Mouse (Mus musculus) embryonic facial prominence, embryonic 12.5 days (tissue): ENCODE results near the gene Tti1. TPM values are rescaled to one million over a fixed set of nuclear protein-coding genes. Genes with fewer than 3 reads are reported as not detected.

Experiments
- ATAC-seq: fragments of 200-750 bp; cut with Nextera tagmentation; 2 replicates; pipeline ENCODE4 v1.8.0; 2017; ENCODE audit not compliant: insufficient number of reproducible peaks, insufficient read depth, low FRiP score, low TSS enrichment
- H3K27ac ChIP-seq: fragments of 300-500 bp; sonication (generic); 2 replicates; pipeline ENCODE4 v1.5.1; 2016; ENCODE audit warnings: mild to moderate bottlenecking
- H3K27me3 ChIP-seq: fragments of 300-500 bp; sonication (generic); 2 replicates; pipeline ENCODE4 v1.6.1; 2016; ENCODE audit warnings: mild to moderate bottlenecking, moderate library complexity
- H3K36me3 ChIP-seq: fragments of 300-500 bp; sonication (generic); 2 replicates; pipeline ENCODE4 v1.6.1; 2016; ENCODE audit warnings: mild to moderate bottlenecking
- H3K4me1 ChIP-seq: fragments of 300-500 bp; sonication (generic); 2 replicates; pipeline ENCODE4 v1.6.1; 2016
- H3K4me2 ChIP-seq: fragments of 300-500 bp; sonication (generic); replicated peaks from 2 replicates; pipeline ENCODE4 v1.6.1; 2016; ENCODE audit warnings: mild to moderate bottlenecking, moderate library complexity
- H3K4me3 ChIP-seq: fragments of 300-500 bp; sonication (generic); 2 replicates; pipeline ENCODE4 v1.5.1; 2016; ENCODE audit warnings: mild to moderate bottlenecking
- H3K9ac ChIP-seq: fragments of 300-500 bp; sonication (generic); 2 replicates; pipeline ENCODE4 v1.6.1; 2016; ENCODE audit warnings: mild to moderate bottlenecking, moderate library complexity
- H3K9me3 ChIP-seq: fragments of 300-500 bp; sonication (generic); 2 replicates; pipeline ENCODE4 v1.6.1; 2016; ENCODE audit warnings: mild to moderate bottlenecking, moderate library complexity
- WGBS: fragments of 180-500 bp; shearing (Covaris S2); methylation state at CpG from one replicate; pipeline ENCODE4 v1.1.7; 2016; 5-methylcytosine and 5-hydroxymethylcytosine counted together
- polyA plus RNA-seq: library from polyadenylated mRNA; unstranded; fragments of >200 nt; fragmentation: Nextera tagmentation; extraction: Ambion mirVana; gene quantifications from 2 replicates; pipeline ENCODE4 v1.2.1, GENCODE M21; 2016

The Tti1 gene
- polyA plus RNA-seq = 29.6 and 30.8 TPM in 2 replicates

GRCm38 (mm10) chr2:158028354-158028863, at the start of gene Tti1, which contains the start of gene Rprd1b:
TSS of gene Tti1 (minus strand) at chr2:158028433.
TSS of gene Rprd1b (plus strand) at chr2:158028497.
- Histone ChIP-seq H3K36me3 (no peaks in the 10 kb centered on the region), H3K9ac (peak within 1 kb of the TSS; percentile 90), H3K4me2 (peak within 1 kb of the TSS; percentile 63), H3K4me1 (peaks cover 27% of the 10 kb centered on the region), H3K4me3 (peak within 1 kb of the TSS; percentile 96), H3K27me3 (no peaks in the 10 kb centered on the region), H3K9me3 (no peaks in the 10 kb centered on the region), H3K27ac (peak within 1 kb of the TSS; percentile 96)
- WGBS = under 1% methylated on average over 49 of the region's 52 CpGs
- peak; percentile 91 for ATAC-seq

GRCm38 (mm10) chr2:158077981-158078380, 49.7 kb upstream of the Tti1 start:
- no peak overlapping the region for H3K9ac ChIP-seq
- no peak overlapping the region for H3K4me3 ChIP-seq
- no peak overlapping the region for H3K4me2 ChIP-seq
- no peaks in the 10 kb centered on the region for H3K9me3 ChIP-seq
- H3K27me3 ChIP-seq = no peaks in the 10 kb centered on the region
- 89% methylated on average over 2 of the region's 2 CpGs for WGBS
- no peak for ATAC-seq
- H3K36me3 ChIP-seq = peaks cover 40% of the 10 kb centered on the region
- no peaks in the 10 kb centered on the region for H3K4me1 ChIP-seq
- no peak overlapping the region for H3K27ac ChIP-seq

GRCm38 (mm10) chr2:158076690-158077089, 48.5 kb upstream of the Tti1 start:
- WGBS = 89% methylated on average over 6 of the region's 6 CpGs
- Histone ChIP-seq H3K4me3 (no peak overlapping the region), H3K36me3 (peaks cover 52% of the 10 kb centered on the region), H3K27ac (no peak overlapping the region), H3K9me3 (no peaks in the 10 kb centered on the region), H3K4me2 (no peak overlapping the region), H3K4me1 (no peaks in the 10 kb centered on the region), H3K27me3 (no peaks in the 10 kb centered on the region), H3K9ac (no peak overlapping the region)
- ATAC-seq = no peak

GRCm38 (mm10) chr2:158074835-158075234, 46.6 kb upstream of the Tti1 start:
- no peaks in the 10 kb centered on the region for H3K9me3 ChIP-seq
- no peak overlapping the region for H3K4me3 ChIP-seq
- 90% methylated on average over 5 of the region's 5 CpGs for WGBS
- no peaks in the 10 kb centered on the region for H3K4me1 ChIP-seq
- H3K27me3 ChIP-seq = no peaks in the 10 kb centered on the region
- no peak overlapping the region for H3K9ac ChIP-seq
- ATAC-seq = no peak
- no peak overlapping the region for H3K27ac ChIP-seq
- peaks cover 69% of the 10 kb centered on the region for H3K36me3 ChIP-seq
- no peak overlapping the region for H3K4me2 ChIP-seq

- Histone ChIP-seq H3K36me3 (peaks cover 73% of the 10 kb centered on the region), H3K27ac (no peak overlapping the region), H3K4me3 (no peak overlapping the region), H3K9me3 (no peaks in the 10 kb centered on the region), H3K27me3 (no peaks in the 10 kb centered on the region), H3K9ac (no peak overlapping the region), H3K4me1 (no peaks in the 10 kb centered on the region), H3K4me2 (no peak overlapping the region)
- WGBS = 86% methylated on average over 5 of the region's 5 CpGs
- ATAC-seq = no peak
These were observed 43.4 kb upstream of the Tti1 start for GRCm38 (mm10) chr2:158071633-158071995.

- 79% methylated on average over 3 of the region's 3 CpGs for WGBS
- H3K36me3 ChIP-seq = peaks cover 69% of the 10 kb centered on the region
- no peak for ATAC-seq
These were observed 42.8 kb upstream of the Tti1 start for GRCm38 (mm10) chr2:158070885-158071632.

GRCm38 (mm10) chr2:158068444-158068971, 40.3 kb upstream of the Tti1 start:
- peaks cover 56% of the 10 kb centered on the region for H3K36me3 ChIP-seq
- H3K27ac ChIP-seq = no peak overlapping the region

More at GRCm38 (mm10) chr2:158070885-158071632, 42.8 kb upstream of the Tti1 start:
- Histone ChIP-seq H3K9me3 (no peaks in the 10 kb centered on the region), H3K4me3 (no peak overlapping the region), H3K27me3 (no peaks in the 10 kb centered on the region), H3K27ac (no peak overlapping the region), H3K4me2 (no peak overlapping the region), H3K4me1 (no peaks in the 10 kb centered on the region), H3K9ac (no peak overlapping the region)

GRCm38 (mm10) chr2:158067260-158067824, 39.1 kb upstream of the Tti1 start:
- Histone ChIP-seq H3K9me3 (no peaks in the 10 kb centered on the region), H3K9ac (no peak overlapping the region), H3K27me3 (no peaks in the 10 kb centered on the region), H3K36me3 (peaks cover 50% of the 10 kb centered on the region), H3K4me1 (no peaks in the 10 kb centered on the region), H3K4me2 (no peak overlapping the region), H3K4me3 (no peak overlapping the region), H3K27ac (no peak overlapping the region)
- 95% methylated on average over 5 of the region's 5 CpGs for WGBS
- ATAC-seq = no peak

More at GRCm38 (mm10) chr2:158068444-158068971, 40.3 kb upstream of the Tti1 start:
- no peak overlapping the region for H3K9ac ChIP-seq
- H3K27me3 ChIP-seq = no peaks in the 10 kb centered on the region
- H3K4me2 ChIP-seq = no peak overlapping the region
- H3K9me3 ChIP-seq = no peaks in the 10 kb centered on the region
- H3K4me3 ChIP-seq = no peak overlapping the region
- H3K4me1 ChIP-seq = no peaks in the 10 kb centered on the region
- ATAC-seq = no peak

GRCm38 (mm10) chr2:158066456-158066855, 38.2 kb upstream of the Tti1 start:
- Histone ChIP-seq H3K36me3 (peaks cover 49% of the 10 kb centered on the region), H3K9me3 (no peaks in the 10 kb centered on the region), H3K27me3 (no peaks in the 10 kb centered on the region), H3K9ac (no peak overlapping the region), H3K4me1 (no peaks in the 10 kb centered on the region), H3K27ac (peak overlapping the region; percentile 23; the same call in 1 of the 2 replicates), H3K4me3 (no peak overlapping the region), H3K4me2 (no peak overlapping the region)
- ATAC-seq = no peak

GRCm38 (mm10) chr2:158065064-158065463, 36.8 kb upstream of the Tti1 start:
- ATAC-seq = no peak
- H3K27me3 ChIP-seq = no peaks in the 10 kb centered on the region
- H3K4me3 ChIP-seq = no peak overlapping the region
- no peaks in the 10 kb centered on the region for H3K9me3 ChIP-seq
- no peak overlapping the region for H3K9ac ChIP-seq
- H3K4me1 ChIP-seq = no peaks in the 10 kb centered on the region
- H3K36me3 ChIP-seq = peaks cover 46% of the 10 kb centered on the region
- no peak overlapping the region for H3K27ac ChIP-seq
- H3K4me2 ChIP-seq = no peak overlapping the region
- 80% methylated on average over 5 of the region's 5 CpGs for WGBS

- Histone ChIP-seq H3K4me1 (no peaks in the 10 kb centered on the region), H3K27ac (0 out of 2 replicates have a peak overlapping the region, but pooled peaks have one; percentile 11), H3K36me3 (peaks cover 50% of the 10 kb centered on the region), H3K9me3 (no peaks in the 10 kb centered on the region), H3K9ac (no peak overlapping the region), H3K27me3 (no peaks in the 10 kb centered on the region), H3K4me2 (no peak overlapping the region), H3K4me3 (no peak overlapping the region)
- no peak for ATAC-seq
- 61% methylated on average over 3 of the region's 3 CpGs for WGBS
These were observed 36.4 kb upstream of the Tti1 start for GRCm38 (mm10) chr2:158064571-158065048.

- Histone ChIP-seq H3K36me3 (peaks cover 60% of the 10 kb centered on the region), H3K9ac (no peak overlapping the region), H3K4me1 (no peaks in the 10 kb centered on the region), H3K9me3 (no peaks in the 10 kb centered on the region), H3K27me3 (no peaks in the 10 kb centered on the region), H3K4me3 (no peak overlapping the region), H3K4me2 (no peak overlapping the region), H3K27ac (no peak overlapping the region)
- 79% methylated on average over 3 of the region's 3 CpGs for WGBS
- ATAC-seq = no peak
These were observed 34.8 kb upstream of the Tti1 start for GRCm38 (mm10) chr2:158063036-158063435.
